Mouse (Mus musculus): ENCODE results near the gene Sema4b. TPM values are rescaled to one million over a fixed set of nuclear protein-coding genes. Genes with fewer than 3 reads are reported as not detected.

The Sema4b gene
- polyA plus RNA-seq, 1 experiment from 2014 or later = 13.5 TPM

GRCm38 (mm10) chr7:80208026-80208642 lies 21.5 kb downstream of the Sema4b start:
- ATAC-seq (peak; percentile 16), DNase-seq (peak; percentile 60)
- peaks cover 17% of the 10 kb centered on the region for H3K36me3 ChIP-seq (replicated peaks; ENCODE audit: insufficient read depth, low read length)
- H3K9ac ChIP-seq (replicated peaks) = peak overlapping the region; percentile 58
- no peak for TF ChIP-seq EP300 (IDR thresholded peaks at IDR 0.05; ENCODE audit: low read depth)
- no peak for TF ChIP-seq CTCF (IDR thresholded peaks at IDR 0.05; ENCODE audit: low read depth)
- peak overlapping the region; percentile 64 for H3K4me2 ChIP-seq (ENCODE audit: low read depth, low read length)
- H3K9me3 ChIP-seq (ENCODE audit: low read length) = no peaks in the 10 kb centered on the region
- H3K4me1 ChIP-seq (ENCODE audit: insufficient read depth) = peaks cover 83% of the 10 kb centered on the region
- WGBS (ENCODE audit: insufficient replicate concordance) = 47% methylated on average over 18 of the region's 18 CpGs
- H3K27ac ChIP-seq (ENCODE audit: low read depth) = peak overlapping the region; percentile 98
- 0 out of 2 replicates have a peak overlapping the region, but pooled peaks have one; percentile 8 for H3K4me3 ChIP-seq (ENCODE audit: low read depth, low read length)
- H3K27me3 ChIP-seq (ENCODE audit: insufficient read depth, low read length) = no peaks in the 10 kb centered on the region

- H3K9me3 ChIP-seq (ENCODE audit: low read length) = no peaks in the 10 kb centered on the region
- DNase-seq = peak; percentile 89
- ATAC-seq = peak; percentile 88
Observed at GRCm38 (mm10) chr7:80208738-80209430, 22.2 kb downstream of the Sema4b start.

GRCm38 (mm10) chr7:80209669-80210068 lies 23.0 kb downstream of the Sema4b start:
- peak overlapping the region; percentile 61 for H3K9ac ChIP-seq (replicated peaks)
- peaks cover 67% of the 10 kb centered on the region for H3K4me1 ChIP-seq (ENCODE audit: insufficient read depth)
- peak overlapping the region; percentile 21 for H3K4me3 ChIP-seq (ENCODE audit: low read depth, low read length)
- DNase-seq (peak; percentile 70), ATAC-seq (no peak)
- whole genome bisulfite sequencing (ENCODE audit: insufficient replicate concordance) = 30% methylated on average over 6 of the region's 6 CpGs
- H3K27ac ChIP-seq (ENCODE audit: low read depth) = peak overlapping the region; percentile 98
- peaks cover 29% of the 10 kb centered on the region for H3K36me3 ChIP-seq (replicated peaks; ENCODE audit: insufficient read depth, low read length)
- no peaks in the 10 kb centered on the region for H3K9me3 ChIP-seq (ENCODE audit: low read length)
- TF ChIP-seq CTCF (IDR thresholded peaks at IDR 0.05; ENCODE audit: low read depth) = no peak
- no peak for TF ChIP-seq EP300 (IDR thresholded peaks at IDR 0.05; ENCODE audit: low read depth)
- no peaks in the 10 kb centered on the region for H3K27me3 ChIP-seq (ENCODE audit: insufficient read depth, low read length)
- peak overlapping the region; percentile 64 for H3K4me2 ChIP-seq (ENCODE audit: low read depth, low read length)

More at GRCm38 (mm10) chr7:80208738-80209430, 22.2 kb downstream of the Sema4b start:
- WGBS (ENCODE audit: insufficient replicate concordance) = 25% methylated on average over 10 of the region's 10 CpGs
- peaks cover 22% of the 10 kb centered on the region for H3K36me3 ChIP-seq (replicated peaks; ENCODE audit: insufficient read depth, low read length)
- peak overlapping the region; percentile 64 for H3K4me2 ChIP-seq (ENCODE audit: low read depth, low read length)
- peaks cover 75% of the 10 kb centered on the region for H3K4me1 ChIP-seq (ENCODE audit: insufficient read depth)
- TF ChIP-seq CTCF (IDR thresholded peaks at IDR 0.05; ENCODE audit: low read depth) (no peak; the same call in 1 of the 2 replicates), EP300 (IDR thresholded peaks at IDR 0.05; ENCODE audit: low read depth) (peak; percentile 98)
- no peaks in the 10 kb centered on the region for H3K27me3 ChIP-seq (ENCODE audit: insufficient read depth, low read length)
- H3K9ac ChIP-seq (replicated peaks) = peak overlapping the region; percentile 61
- peak overlapping the region; percentile 21 for H3K4me3 ChIP-seq (ENCODE audit: low read depth, low read length)
- peak overlapping the region; percentile 98 for H3K27ac ChIP-seq (ENCODE audit: low read depth)

- H3K36me3 ChIP-seq (replicated peaks; ENCODE audit: insufficient read depth, low read length) = peaks cover 41% of the 10 kb centered on the region
- peak overlapping the region; percentile 98 for H3K27ac ChIP-seq (ENCODE audit: low read depth)
- H3K9ac ChIP-seq (replicated peaks) = peak overlapping the region; percentile 61; the same call in 1 of the 2 replicates
- H3K4me3 ChIP-seq (ENCODE audit: low read depth, low read length) = no peak overlapping the region
- ATAC-seq (no peak), DNase-seq (no peak)
- no peaks in the 10 kb centered on the region for H3K27me3 ChIP-seq (ENCODE audit: insufficient read depth, low read length)
- WGBS (ENCODE audit: insufficient replicate concordance) = 78% methylated on average over 4 of the region's 4 CpGs
- H3K9me3 ChIP-seq (ENCODE audit: low read length) = no peaks in the 10 kb centered on the region
- H3K4me1 ChIP-seq (ENCODE audit: insufficient read depth) = peaks cover 58% of the 10 kb centered on the region
- H3K4me2 ChIP-seq (ENCODE audit: low read depth, low read length) = peak overlapping the region; percentile 64
- no peak for TF ChIP-seq CTCF (IDR thresholded peaks at IDR 0.05; ENCODE audit: low read depth)
- no peak for TF ChIP-seq EP300 (IDR thresholded peaks at IDR 0.05; ENCODE audit: low read depth)
Observed at GRCm38 (mm10) chr7:80210982-80211381, 24.3 kb downstream of the Sema4b start.

- Histone ChIP-seq H3K36me3 (replicated peaks; ENCODE audit: insufficient read depth, low read length) (peaks cover 63% of the 10 kb centered on the region), H3K27me3 (ENCODE audit: insufficient read depth, low read length) (no peaks in the 10 kb centered on the region), H3K9ac (replicated peaks) (no peak overlapping the region), H3K4me2 (ENCODE audit: low read depth, low read length) (no peak overlapping the region), H3K4me1 (ENCODE audit: insufficient read depth) (peaks cover 34% of the 10 kb centered on the region), H3K27ac (ENCODE audit: low read depth) (no peak overlapping the region), H3K9me3 (ENCODE audit: low read length) (no peaks in the 10 kb centered on the region), H3K4me3 (ENCODE audit: low read depth, low read length) (no peak overlapping the region)
- peak; percentile 12 for DNase-seq
- no peak for TF ChIP-seq EP300 (IDR thresholded peaks at IDR 0.05; ENCODE audit: low read depth)
- TF ChIP-seq CTCF (IDR thresholded peaks at IDR 0.05; ENCODE audit: low read depth) = no peak
- 88% methylated on average over 7 of the region's 7 CpGs for WGBS (ENCODE audit: insufficient replicate concordance)
- no peak for ATAC-seq
Observed at GRCm38 (mm10) chr7:80213604-80214003, 27.0 kb downstream of the Sema4b start.

- Histone ChIP-seq H3K4me2 (ENCODE audit: low read depth, low read length) (no peak overlapping the region), H3K9me3 (ENCODE audit: low read length) (no peaks in the 10 kb centered on the region), H3K36me3 (replicated peaks; ENCODE audit: insufficient read depth, low read length) (peaks cover 72% of the 10 kb centered on the region), H3K9ac (replicated peaks) (no peak overlapping the region), H3K4me1 (ENCODE audit: insufficient read depth) (peaks cover 25% of the 10 kb centered on the region), H3K27me3 (ENCODE audit: insufficient read depth, low read length) (no peaks in the 10 kb centered on the region), H3K4me3 (ENCODE audit: low read depth, low read length) (no peak overlapping the region), H3K27ac (ENCODE audit: low read depth) (0 out of 2 replicates have a peak overlapping the region, but pooled peaks have one; percentile 4)
- ATAC-seq = no peak
- WGBS (ENCODE audit: insufficient replicate concordance) = 79% methylated on average over 8 of the region's 8 CpGs
- TF ChIP-seq EP300 (IDR thresholded peaks at IDR 0.05; ENCODE audit: low read depth) = no peak
- no peak for TF ChIP-seq CTCF (IDR thresholded peaks at IDR 0.05; ENCODE audit: low read depth)
- DNase-seq = no peak
Observed at GRCm38 (mm10) chr7:80214459-80214858, 27.8 kb downstream of the Sema4b start.

Data from liver, postnatal 0 days (tissue).